Mouse (Mus musculus): ENCODE data around the gene Rps6ka4. TPM values are rescaled to one million over a fixed set of nuclear protein-coding genes. Genes with fewer than 3 reads are reported as not detected.

Gene Rps6ka4
- polyA plus RNA-seq, 1 experiment = 4.5 TPM

- peak overlapping the region; percentile 4; the same call in 1 of the 2 replicates for H3K9ac ChIP-seq (ENCODE audit: low read depth, poor library complexity, severe bottlenecking)
- no peaks in the 10 kb centered on the region for H3K36me3 ChIP-seq (ENCODE audit: control insufficient read depth, insufficient read depth, low read length, poor library complexity, severe bottlenecking)
- H3K4me1 ChIP-seq (ENCODE audit: control insufficient read depth, insufficient read depth, low read length) = peaks cover 2% of the 10 kb centered on the region
- no peaks in the 10 kb centered on the region; the same call in none of the 2 replicates for H3K27me3 ChIP-seq (ENCODE audit: control insufficient read depth, insufficient read depth, low read length, poor library complexity, severe bottlenecking)
- H3K27ac ChIP-seq (ENCODE audit: insufficient read depth, low read length) = no peak overlapping the region
- TF ChIP-seq EP300 (IDR thresholded peaks at IDR 0.05; ENCODE audit: insufficient read depth, low read depth, low read length) (peak; percentile 50; the same call in 1 of the 2 replicates), POLR2A (IDR thresholded peaks at IDR 0.05; ENCODE audit: insufficient read depth, low read length) (no peak), CTCF (IDR thresholded peaks at IDR 0.05; ENCODE audit: low read depth, low read length) (no peak)
- peak overlapping the region; percentile 41 for H3K4me3 ChIP-seq (ENCODE audit: low read depth, low read length)
- no peaks in the 10 kb centered on the region for H3K9me3 ChIP-seq (replicated peaks; ENCODE audit: control insufficient read depth, insufficient read depth, low read length, poor library complexity, severe bottlenecking)
These were observed 9.1 kb downstream of the Rps6ka4 start for GRCm38 (mm10) chr19:6831331-6831730.

GRCm38 (mm10) chr19:6830556-6831316 lies 9.7 kb downstream of the Rps6ka4 start:
- no peaks in the 10 kb centered on the region; the same call in none of the 2 replicates for H3K27me3 ChIP-seq (ENCODE audit: control insufficient read depth, insufficient read depth, low read length, poor library complexity, severe bottlenecking)
- H3K9me3 ChIP-seq (replicated peaks; ENCODE audit: control insufficient read depth, insufficient read depth, low read length, poor library complexity, severe bottlenecking) = no peaks in the 10 kb centered on the region
- H3K36me3 ChIP-seq (ENCODE audit: control insufficient read depth, insufficient read depth, low read length, poor library complexity, severe bottlenecking) = no peaks in the 10 kb centered on the region
- peak overlapping the region; percentile 41 for H3K4me3 ChIP-seq (ENCODE audit: low read depth, low read length)
- H3K27ac ChIP-seq (ENCODE audit: insufficient read depth, low read length) = no peak overlapping the region
- H3K9ac ChIP-seq (ENCODE audit: low read depth, poor library complexity, severe bottlenecking) = peak overlapping the region; percentile 22; the same call in 1 of the 2 replicates
- TF ChIP-seq CTCF (IDR thresholded peaks at IDR 0.05; ENCODE audit: low read depth, low read length) = no peak
- TF ChIP-seq EP300 (IDR thresholded peaks at IDR 0.05; ENCODE audit: insufficient read depth, low read depth, low read length) = no peak
- TF ChIP-seq POLR2A (IDR thresholded peaks at IDR 0.05; ENCODE audit: insufficient read depth, low read length) = no peak
- peaks cover 2% of the 10 kb centered on the region for H3K4me1 ChIP-seq (ENCODE audit: control insufficient read depth, insufficient read depth, low read length)

DNA sequence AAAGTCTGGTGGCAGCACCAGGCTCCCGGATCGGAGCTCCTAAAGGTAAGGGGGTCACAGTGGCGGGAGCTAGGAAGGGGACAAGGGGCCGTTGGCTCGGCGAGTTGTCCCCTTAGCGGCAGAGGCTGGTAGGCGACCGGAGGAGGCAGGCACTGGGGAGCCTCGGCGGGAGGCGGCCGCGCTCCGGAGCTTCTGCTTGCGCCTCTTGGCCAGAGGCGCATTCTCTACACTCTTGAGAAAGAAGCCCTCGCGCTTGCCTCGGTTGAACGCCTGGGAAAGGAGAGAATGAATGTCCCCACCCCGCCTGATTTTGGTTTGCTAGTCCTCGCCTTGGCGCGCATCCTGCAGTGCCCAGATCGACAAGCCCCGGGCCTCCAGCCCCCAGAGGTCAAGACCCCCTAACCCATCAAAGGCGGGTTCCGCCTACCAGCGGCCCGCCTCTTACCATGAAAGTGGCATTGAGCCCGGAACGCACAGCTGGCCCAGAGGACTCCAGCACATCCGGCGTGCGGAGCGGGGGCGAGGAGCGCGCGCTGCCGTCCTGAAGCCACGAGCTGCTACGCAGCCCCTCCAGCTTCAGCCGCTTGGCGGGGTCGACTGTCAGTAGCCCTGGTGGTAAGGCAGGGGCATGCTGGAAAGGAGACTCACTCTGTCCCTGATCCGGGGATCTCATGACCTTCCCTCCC lies 10.4 kb downstream of the Rps6ka4 start:
- Histone ChIP-seq H3K27me3 (ENCODE audit: control insufficient read depth, insufficient read depth, low read length, poor library complexity, severe bottlenecking) (no peaks in the 10 kb centered on the region; the same call in none of the 2 replicates), H3K27ac (ENCODE audit: insufficient read depth, low read length) (no peak overlapping the region), H3K4me3 (ENCODE audit: low read depth, low read length) (peak overlapping the region; percentile 41), H3K9ac (ENCODE audit: low read depth, poor library complexity, severe bottlenecking) (peak overlapping the region; percentile 22; the same call in 1 of the 2 replicates), H3K4me1 (ENCODE audit: control insufficient read depth, insufficient read depth, low read length) (peaks cover 2% of the 10 kb centered on the region), H3K9me3 (replicated peaks; ENCODE audit: control insufficient read depth, insufficient read depth, low read length, poor library complexity, severe bottlenecking) (no peaks in the 10 kb centered on the region), H3K36me3 (ENCODE audit: control insufficient read depth, insufficient read depth, low read length, poor library complexity, severe bottlenecking) (no peaks in the 10 kb centered on the region)
- no peak for TF ChIP-seq POLR2A (IDR thresholded peaks at IDR 0.05; ENCODE audit: insufficient read depth, low read length)

DNA sequence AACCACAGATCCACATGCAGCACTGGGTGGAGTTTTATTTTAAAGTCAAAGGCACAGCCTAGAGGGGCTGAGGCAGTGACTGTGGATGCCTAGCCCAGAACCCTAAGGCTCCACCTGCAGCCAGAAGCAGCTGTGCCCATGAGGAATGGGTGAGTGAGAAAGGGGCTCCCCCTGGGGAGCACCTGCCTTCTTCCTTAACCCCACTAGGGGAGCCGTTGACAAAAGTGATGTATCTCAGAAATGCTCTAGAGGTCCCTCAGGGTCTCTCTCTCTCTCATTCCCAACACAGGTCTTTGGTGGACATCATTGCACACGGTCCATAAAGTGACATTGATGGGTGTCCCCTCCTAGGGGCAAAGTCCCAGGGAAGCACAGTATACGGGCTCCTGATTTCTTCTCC lies 11.4 kb downstream of the Rps6ka4 start:
- Histone ChIP-seq H3K36me3 (ENCODE audit: control insufficient read depth, insufficient read depth, low read length, poor library complexity, severe bottlenecking) (no peaks in the 10 kb centered on the region), H3K27me3 (ENCODE audit: control insufficient read depth, insufficient read depth, low read length, poor library complexity, severe bottlenecking) (no peaks in the 10 kb centered on the region; the same call in none of the 2 replicates), H3K27ac (ENCODE audit: insufficient read depth, low read length) (no peak overlapping the region), H3K4me3 (ENCODE audit: low read depth, low read length) (no peak overlapping the region), H3K9ac (ENCODE audit: low read depth, poor library complexity, severe bottlenecking) (no peak overlapping the region), H3K9me3 (replicated peaks; ENCODE audit: control insufficient read depth, insufficient read depth, low read length, poor library complexity, severe bottlenecking) (no peaks in the 10 kb centered on the region), H3K4me1 (ENCODE audit: control insufficient read depth, insufficient read depth, low read length) (peaks cover 2% of the 10 kb centered on the region)
- no peak for TF ChIP-seq CTCF (IDR thresholded peaks at IDR 0.05; ENCODE audit: low read depth, low read length)

- Histone ChIP-seq H3K4me3 (ENCODE audit: low read depth, low read length) (no peak overlapping the region), H3K4me1 (ENCODE audit: control insufficient read depth, insufficient read depth, low read length) (peaks cover 1% of the 10 kb centered on the region), H3K9me3 (replicated peaks; ENCODE audit: control insufficient read depth, insufficient read depth, low read length, poor library complexity, severe bottlenecking) (no peaks in the 10 kb centered on the region), H3K9ac (ENCODE audit: low read depth, poor library complexity, severe bottlenecking) (no peak overlapping the region), H3K27me3 (ENCODE audit: control insufficient read depth, insufficient read depth, low read length, poor library complexity, severe bottlenecking) (no peaks in the 10 kb centered on the region; the same call in none of the 2 replicates), H3K36me3 (ENCODE audit: control insufficient read depth, insufficient read depth, low read length, poor library complexity, severe bottlenecking) (no peaks in the 10 kb centered on the region), H3K27ac (ENCODE audit: insufficient read depth, low read length) (no peak overlapping the region)
- TF ChIP-seq CTCF (IDR thresholded peaks at IDR 0.05; ENCODE audit: low read depth, low read length) (no peak), EP300 (IDR thresholded peaks at IDR 0.05; ENCODE audit: insufficient read depth, low read depth, low read length) (no peak), POLR2A (IDR thresholded peaks at IDR 0.05; ENCODE audit: insufficient read depth, low read length) (no peak)
These were observed 13.8 kb downstream of the Rps6ka4 start for GRCm38 (mm10) chr19:6826601-6827000.

DNA sequence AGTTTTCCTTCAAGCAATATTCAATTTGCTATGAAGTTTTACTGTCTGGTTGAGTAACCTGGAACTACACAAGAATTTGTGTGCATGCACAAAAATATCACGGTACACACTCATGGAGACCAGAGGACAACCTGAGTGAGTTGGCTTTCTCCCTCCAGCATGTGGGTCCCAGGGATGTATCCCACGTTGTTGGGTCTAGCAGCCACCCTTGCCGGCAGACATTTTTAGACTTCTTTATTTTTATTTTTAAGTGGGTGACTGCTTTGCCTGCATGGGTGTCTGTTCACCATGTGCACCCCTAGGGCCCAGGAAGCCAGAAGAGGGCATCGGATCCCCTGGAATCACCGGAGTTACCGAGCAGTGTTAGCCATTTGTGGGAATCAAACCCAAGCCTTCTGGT lies 15.1 kb downstream of the Rps6ka4 start:
- Histone ChIP-seq H3K9me3 (replicated peaks; ENCODE audit: control insufficient read depth, insufficient read depth, low read length, poor library complexity, severe bottlenecking) (no peaks in the 10 kb centered on the region), H3K9ac (ENCODE audit: low read depth, poor library complexity, severe bottlenecking) (no peak overlapping the region), H3K36me3 (ENCODE audit: control insufficient read depth, insufficient read depth, low read length, poor library complexity, severe bottlenecking) (no peaks in the 10 kb centered on the region), H3K27ac (ENCODE audit: insufficient read depth, low read length) (no peak overlapping the region), H3K4me3 (ENCODE audit: low read depth, low read length) (no peak overlapping the region), H3K27me3 (ENCODE audit: control insufficient read depth, insufficient read depth, low read length, poor library complexity, severe bottlenecking) (no peaks in the 10 kb centered on the region; the same call in none of the 2 replicates), H3K4me1 (ENCODE audit: control insufficient read depth, insufficient read depth, low read length) (peaks cover 4% of the 10 kb centered on the region)
- TF ChIP-seq CTCF (IDR thresholded peaks at IDR 0.05; ENCODE audit: low read depth, low read length) (no peak), EP300 (IDR thresholded peaks at IDR 0.05; ENCODE audit: insufficient read depth, low read depth, low read length) (no peak), POLR2A (IDR thresholded peaks at IDR 0.05; ENCODE audit: insufficient read depth, low read length) (no peak)

Measured in ES-Bruce4 (cell line).